Mouse (Mus musculus) heart, adult 9 months (tissue): ENCODE measurements around the gene Shisa5.

Experiments
- DNase-seq, 2 experiments: peaks; one replicate each; pipeline ENCODE4 v3.0.0; 2022; ENCODE audit warnings: low spot score in 2 of 2

Shisa5 gene

DNA sequence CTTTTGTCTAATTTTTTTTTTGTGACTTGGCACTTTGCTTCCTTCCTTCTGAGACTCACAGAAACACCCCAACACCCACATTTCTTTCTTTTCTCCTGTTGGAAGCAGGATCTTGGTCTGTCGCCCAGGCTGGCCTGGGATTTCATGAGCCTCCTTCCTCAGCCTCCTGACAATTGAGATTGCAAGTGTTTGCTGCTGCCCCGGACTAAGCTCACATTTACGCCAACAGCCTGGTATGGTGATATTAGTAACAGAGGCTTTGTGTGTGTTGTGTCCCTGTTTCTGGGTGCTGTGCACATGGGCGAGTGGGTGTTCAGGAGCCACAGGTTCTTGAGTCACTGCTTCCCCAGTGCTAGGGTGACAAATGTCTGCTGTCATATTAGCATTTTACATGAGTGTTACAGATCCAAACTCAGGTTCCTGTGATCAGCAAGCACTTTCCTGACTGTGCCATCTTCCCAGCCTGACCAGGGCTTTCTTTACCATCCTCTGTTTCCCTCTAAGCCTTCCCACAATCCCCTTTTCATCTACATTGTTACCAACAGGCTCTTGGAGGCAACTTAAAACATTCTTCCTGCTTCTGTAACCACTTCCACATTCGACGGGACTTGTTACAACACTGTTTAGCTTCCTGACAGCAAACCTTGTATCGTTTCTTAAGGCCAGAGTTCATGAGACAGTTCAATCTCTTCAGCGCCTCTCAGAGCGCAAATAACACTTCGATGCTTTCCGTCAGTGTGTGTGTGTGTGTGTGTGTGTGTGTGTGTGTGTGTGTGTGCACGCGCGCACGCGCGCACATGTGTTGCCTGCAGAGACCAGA lies 15.3 kb upstream of the Shisa5 start:
- DNase-seq: no peak

DNA sequence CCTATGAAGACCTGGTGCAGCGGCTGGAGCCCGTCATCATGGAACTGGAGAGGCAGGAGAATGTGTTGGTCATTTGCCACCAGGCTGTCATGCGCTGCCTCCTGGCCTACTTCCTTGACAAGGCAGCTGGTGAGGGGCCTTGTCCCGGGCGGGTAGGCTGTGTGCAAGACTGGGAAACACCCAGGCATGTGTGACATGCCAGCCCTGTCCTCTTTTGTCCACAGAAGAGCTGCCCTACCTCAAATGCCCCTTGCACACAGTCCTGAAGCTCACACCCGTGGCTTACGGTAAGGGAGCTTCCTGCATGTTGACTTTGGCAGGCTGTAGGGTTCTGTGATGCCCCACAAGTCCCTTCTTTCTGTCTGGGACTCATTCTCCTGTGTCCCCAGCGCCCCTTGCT lies 10.8 kb upstream of the Shisa5 start:
- peak; percentile 38 to 54 for DNase-seq

DNA sequence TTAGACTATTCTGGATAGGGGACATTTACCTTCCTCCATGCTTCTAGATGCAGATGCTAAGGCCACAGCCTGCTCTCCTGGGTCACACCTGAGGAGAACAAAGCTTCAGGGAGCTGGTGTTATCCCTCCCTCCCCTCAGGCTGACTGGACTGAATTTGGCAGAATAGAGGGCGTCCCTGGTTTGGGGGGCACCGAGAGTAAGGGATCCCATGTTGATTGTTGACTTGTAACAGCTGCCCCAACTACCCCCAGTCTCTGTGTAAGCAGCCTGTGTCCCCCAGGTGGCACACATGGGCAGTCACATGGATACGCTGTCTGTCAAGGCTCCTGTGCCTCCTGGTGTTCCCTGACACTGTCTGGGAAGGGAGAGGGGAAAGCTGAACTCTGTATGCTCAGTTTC lies 9.9 kb upstream of the Shisa5 start:
- no peak for DNase-seq

DNA sequence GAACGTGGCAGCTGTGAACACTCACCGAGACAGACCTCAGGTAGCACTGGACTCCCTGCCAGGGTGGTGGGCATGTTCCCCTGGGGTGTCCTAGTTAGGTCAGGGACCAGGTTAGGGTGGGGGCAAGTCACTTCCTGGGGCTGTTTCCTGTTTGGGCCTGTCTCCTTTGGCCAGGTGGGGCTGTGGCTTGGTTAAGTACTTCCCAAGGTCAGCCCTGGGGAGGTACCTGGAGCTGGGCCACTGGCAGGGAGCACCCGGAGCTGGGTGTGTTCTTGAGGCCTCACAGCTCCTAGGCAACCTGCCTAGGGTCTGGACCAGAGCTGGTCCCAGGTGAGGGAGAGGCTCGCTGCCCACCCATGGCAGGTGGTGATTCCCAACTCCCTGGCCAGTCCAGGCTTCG lies 9.4 kb upstream of the Shisa5 start:
- DNase-seq: no peak

DNA sequence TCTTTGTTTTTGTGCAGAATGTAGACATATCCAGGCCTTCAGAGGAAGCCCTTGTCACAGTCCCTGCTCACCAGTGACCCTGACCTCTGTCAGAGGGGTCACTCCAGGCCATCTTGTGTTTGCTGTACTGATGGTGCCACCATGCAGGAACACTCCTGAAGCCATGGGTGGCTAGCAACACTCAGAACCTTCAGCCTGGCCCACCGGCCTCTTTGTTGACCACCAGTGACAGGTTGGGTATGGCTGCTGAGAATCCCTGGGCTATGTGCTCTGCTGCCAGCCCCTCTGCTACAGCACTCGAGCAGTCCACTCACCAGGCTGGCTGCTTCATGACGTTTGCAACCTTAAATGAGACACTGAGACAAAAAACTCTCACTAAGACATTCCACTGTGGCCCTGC lies 8.1 kb upstream of the Shisa5 start:
- DNase-seq: no peak

DNA sequence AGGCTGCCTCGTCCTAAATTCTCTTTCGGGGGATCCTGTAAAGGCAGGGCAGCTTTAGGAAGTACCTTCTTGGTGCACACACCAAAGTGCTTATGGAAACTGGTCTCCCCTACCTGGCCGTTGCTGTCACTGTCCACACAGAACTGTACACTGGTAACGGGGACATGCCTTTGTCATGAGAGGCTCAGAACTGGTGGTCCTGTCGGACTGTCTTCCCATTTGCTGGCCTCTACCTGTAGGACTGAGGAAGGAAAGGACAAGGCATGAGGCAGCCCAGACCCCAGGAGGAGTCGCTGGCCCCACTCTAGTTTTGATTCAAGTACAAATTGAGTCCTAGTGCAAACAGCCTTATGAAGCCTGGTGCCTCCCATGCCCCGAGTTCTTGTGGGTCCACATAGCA lies 7.4 kb upstream of the Shisa5 start:
- no peak for DNase-seq

DNA sequence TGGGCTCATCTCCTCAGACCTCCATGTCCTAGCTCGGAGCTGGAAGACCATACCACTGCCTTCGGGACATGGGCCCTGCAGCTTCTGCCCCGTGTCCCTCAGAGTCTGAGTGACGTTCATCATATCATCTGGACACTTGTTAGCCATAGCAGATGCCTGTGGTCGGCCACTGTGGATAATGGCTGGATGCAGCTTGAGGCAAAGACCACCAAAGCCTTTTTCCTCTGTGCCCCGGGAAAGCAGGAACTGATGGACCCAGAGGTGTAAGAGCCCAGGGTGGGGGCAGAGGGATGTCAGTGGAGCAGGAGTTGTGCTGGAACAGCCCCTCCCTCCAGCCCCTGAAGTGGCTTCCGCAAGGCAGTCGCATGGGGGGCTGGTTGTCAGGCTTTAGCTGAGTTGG lies 6.7 kb upstream of the Shisa5 start:
- DNase-seq: no peak

DNA sequence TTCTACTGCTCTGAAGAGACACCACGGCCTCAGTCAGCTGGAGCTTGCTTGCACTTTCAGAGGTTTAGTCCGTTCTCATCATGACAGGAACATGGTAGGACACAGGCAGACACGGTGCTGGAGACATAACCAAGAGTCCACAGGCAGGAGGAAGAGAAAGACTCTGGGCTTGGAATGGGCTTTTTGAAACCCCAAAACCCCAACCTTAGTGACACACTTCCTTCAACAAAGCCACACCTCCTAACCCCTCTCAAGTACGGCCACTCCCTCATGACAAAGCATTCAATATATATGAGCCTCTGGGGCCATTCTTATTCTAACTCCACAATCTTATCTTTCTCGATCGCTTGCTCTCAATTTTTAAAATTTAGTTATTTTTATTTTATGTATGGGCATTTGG lies 5.9 kb upstream of the Shisa5 start:
- DNase-seq: no peak

DNA sequence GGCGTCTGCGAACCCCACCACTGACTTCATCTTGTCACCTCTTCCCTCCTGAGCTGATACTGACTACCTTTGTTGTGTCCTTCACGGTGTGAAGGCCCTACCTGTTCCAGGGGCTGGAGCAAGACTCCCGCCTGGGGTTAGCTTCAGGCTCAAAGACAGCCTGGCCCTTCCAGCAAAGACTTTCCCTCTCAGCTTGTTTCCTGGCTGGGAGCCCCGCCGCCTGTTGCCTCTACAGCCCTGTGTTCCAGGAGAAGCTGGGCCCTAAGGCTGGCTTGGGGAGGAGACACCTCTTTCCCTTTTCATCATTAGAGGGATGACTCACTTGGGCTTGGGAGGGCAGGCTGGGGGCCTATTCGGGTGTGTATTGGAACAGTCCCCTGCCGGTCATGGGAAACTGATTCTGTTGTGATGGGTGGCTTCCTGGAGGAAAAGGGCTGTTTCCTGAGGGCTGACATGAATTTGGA lies 568 bp downstream of the Shisa5 start:
- DNase-seq: peak; percentile 82 to 85

DNA sequence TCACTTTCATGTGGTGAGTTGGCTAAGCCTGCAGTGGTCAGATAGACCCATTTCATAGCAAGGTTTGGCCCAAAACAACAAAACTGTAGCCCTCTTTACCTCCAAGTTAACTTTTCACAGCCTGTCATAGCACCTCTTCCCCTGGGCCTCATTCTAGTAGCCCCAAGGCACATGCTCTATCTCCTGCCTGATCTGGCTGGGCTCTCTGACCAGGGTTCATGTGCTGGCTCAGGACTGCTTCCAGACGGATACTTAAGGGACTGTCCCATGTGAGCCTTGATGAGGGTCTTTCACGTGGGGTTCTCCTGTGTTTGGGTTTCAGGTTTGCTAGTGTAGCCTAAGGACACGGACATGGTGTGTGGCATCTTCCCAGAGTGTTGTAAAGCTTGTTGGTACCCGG lies 1.3 kb downstream of the Shisa5 start:
- no peak for DNase-seq

DNA sequence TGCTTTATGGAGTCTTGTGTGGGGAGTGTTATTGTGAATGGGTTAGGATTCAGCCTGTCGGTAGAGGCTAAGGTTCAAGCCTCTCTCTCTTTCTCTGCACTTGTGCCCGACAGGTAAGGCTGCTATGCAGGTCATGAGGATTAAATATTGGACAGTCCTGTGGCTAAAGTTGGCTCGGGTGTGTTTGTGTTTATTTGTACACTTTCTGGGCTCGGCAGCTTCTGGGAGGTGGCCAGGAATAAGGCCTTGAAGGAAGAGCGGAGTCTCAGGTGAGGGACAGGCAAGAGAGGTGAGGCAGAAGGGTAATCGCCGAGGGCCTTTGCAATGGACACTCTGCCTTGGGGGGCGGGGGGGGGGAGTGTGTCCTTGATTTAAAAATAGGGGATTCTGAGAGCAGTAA lies 1.9 kb downstream of the Shisa5 start:
- no peak for DNase-seq

DNA sequence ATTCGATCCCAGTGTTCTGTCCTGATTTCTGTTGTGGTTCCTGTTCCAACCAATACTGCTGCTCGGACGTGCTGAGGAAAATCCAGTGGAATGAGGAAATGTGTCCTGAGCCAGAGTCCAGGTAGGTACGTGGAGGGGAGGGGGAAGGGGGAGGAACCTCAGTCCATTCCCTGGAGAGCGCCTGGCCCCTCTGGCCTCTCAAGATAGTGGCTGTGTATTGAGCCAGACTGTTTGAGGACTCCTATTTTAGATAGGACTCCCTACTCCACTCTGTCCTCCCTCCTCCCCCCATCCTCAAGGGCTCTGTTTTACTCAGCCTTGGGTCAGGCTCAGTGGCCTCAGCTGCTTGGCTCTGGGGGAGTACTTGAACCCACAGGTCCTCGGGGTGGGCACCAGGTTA lies 2.5 kb downstream of the Shisa5 start:
- no peak for DNase-seq

DNA sequence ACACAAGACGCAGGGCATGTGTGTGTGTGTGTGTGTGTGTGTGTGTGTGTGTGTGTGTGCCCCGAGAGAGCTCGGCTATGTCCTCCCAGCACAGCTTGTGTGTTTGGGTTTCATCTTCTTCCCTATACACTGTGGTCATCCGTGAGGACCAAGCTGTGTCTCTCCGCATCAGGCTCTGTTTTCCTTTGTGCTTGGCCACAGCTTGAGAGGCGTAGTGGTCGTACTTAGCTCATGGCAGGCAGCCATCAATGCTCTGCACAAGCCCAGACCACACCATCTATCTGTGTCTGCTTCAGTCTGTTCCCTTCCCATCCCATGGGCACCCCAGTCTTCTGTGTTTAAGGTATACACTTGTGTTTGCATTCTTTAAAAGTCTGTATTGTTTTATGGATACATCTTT lies 3.0 kb downstream of the Shisa5 start:
- DNase-seq: no peak

DNA sequence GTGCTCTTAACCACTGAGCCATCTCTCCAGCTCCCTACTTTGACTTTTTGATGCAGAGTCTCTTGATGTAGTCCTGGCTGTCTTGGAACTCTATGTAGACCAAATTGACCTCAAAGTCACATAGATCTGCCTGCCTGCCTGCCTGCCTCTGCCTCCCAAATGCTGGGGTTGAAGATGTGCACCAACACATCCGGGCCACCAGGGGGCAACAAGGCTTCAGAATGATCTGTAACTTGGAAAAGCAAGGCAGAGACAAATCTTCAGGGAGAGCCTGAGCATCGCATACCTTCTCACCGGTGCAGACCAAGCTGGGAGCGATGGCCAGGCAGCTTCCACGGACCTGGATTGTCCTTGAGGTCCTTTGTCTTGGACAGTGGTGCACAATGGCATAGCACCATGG lies 7.9 kb downstream of the Shisa5 start:
- peak in 1 of 2 experiments; percentile 61 for DNase-seq

DNA sequence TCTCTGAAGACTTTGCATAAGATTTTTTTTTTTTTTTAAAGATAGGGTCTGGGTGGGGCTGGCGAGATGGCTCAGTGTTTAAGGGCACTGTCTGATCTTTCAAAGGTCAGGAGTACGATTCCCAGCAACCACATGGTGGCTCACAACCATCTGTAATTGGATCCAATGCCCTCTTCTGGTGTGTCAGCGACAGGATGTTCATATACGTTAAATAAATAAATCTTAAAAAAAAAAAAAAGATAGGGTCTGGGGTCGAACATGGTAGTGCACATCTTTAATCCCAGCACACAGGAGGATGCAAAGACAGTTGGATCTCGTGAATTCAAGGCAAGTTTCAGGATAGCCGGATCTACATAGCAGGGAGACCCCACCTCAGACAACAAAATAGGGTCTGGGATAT lies 11.0 kb downstream of the Shisa5 start:
- DNase-seq: no peak

DNA sequence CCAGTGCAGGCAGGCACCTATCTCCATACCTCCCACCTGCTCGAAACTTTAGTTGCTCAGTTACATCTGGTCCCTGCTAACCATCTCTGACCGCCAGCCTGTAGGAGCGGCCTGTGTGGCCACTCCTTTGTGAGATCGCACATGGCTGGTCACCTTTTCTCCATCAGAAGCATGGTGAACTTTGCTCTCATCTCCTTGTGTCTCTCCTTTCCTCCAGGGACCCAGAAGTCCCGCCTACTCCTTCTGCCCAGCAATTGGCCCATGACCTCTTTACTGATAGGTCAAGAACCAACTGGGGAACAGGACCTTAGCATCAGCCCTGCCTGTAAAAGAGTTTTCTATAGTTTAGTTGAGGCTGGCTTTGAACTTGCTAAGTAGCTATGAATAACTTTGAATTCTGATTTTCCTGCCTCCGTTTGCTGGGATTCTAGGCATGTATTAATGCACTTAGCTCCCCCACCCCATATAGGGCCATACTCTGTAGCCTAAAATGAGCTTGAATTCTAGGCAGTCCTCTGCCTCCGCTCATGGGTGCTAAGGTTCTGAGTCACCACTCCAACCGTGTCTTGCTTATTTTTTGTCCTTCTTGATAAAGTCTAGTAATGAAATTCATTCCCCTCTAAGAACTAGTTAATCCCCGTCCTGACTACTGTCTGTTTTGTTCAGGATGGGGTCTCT lies 11.8 kb downstream of the Shisa5 start:
- no peak for DNase-seq

DNA sequence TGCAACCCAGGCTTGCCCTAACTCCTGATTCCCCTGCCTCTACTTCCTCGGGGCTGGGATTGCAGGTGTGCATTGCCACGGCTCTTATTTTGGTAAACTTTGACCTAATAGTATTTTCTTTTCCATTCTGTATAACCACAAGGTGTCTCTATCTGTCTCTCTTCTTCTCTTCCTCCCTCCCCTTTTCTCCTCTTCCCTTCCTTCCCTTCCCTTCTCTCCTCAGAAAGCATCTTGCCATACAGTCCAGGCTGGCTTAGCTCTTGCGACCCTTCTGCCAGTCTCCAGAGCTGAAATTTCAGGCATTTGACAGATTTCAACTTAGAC lies 12.3 kb downstream of the Shisa5 start:
- no peak for DNase-seq

DNA sequence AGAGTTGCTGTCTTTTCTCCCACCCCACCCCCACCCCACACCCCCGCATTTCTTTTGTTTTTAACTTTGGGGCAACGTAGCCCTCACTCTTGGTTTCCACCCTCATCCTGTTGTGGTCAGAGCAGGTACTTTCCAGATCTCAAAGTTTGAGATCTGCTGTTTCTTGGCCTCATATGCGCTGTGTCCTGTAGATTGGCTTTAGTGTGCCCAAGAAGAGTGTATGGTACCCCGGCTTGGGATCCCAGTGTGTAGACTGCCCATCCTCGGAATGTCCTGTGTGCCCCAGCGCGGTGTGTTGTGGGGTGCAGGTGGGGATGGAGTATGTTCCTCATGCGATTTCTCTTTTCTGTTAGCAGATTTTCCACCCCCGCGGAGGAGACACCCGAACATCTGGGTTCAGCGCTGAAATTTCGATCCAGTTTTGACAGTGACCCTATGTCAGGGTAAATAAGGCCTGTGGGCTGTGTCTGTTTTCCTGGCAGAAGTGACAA lies 12.7 kb downstream of the Shisa5 start:
- no peak for DNase-seq

DNA sequence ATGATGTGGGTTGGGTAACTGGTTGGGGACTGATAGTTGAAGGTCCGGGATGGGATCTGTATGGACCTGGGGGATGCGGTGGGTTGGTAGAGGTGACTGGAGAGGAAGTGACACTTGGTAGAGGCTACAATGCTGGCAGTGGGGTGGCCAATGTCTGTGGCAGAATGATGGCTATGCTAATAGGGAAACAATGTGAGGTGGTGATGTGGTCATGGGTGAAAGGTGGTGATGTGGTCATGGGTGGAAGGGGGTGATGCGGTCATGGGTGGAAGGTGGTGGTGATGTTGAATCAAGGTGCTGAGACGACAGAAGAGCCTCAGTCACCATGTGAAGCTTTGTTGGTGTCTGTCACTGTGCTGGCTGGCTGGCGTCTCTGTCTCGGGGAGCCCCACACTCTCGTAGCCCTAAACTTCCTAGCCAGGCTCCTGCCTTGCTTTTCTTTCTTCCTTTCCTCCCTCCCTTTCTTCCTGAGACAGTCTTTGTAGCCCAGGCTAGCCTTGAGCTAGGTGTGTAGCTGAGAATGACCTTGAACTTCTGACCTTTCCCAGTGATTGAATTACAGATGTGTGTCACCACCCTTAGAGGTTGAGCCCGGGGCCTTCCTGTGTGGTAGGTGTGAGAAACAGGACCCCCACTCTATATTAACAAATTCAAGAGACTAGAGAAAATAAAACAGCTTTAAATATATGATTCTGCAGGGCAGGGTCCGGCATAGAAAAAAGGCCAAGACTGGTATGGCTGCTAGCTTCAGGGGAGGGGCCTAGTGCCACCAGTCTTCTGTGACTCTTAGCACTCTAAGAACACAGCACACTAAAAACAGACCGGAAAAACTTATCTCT lies 13.5 kb downstream of the Shisa5 start:
- no peak for DNase-seq

DNA sequence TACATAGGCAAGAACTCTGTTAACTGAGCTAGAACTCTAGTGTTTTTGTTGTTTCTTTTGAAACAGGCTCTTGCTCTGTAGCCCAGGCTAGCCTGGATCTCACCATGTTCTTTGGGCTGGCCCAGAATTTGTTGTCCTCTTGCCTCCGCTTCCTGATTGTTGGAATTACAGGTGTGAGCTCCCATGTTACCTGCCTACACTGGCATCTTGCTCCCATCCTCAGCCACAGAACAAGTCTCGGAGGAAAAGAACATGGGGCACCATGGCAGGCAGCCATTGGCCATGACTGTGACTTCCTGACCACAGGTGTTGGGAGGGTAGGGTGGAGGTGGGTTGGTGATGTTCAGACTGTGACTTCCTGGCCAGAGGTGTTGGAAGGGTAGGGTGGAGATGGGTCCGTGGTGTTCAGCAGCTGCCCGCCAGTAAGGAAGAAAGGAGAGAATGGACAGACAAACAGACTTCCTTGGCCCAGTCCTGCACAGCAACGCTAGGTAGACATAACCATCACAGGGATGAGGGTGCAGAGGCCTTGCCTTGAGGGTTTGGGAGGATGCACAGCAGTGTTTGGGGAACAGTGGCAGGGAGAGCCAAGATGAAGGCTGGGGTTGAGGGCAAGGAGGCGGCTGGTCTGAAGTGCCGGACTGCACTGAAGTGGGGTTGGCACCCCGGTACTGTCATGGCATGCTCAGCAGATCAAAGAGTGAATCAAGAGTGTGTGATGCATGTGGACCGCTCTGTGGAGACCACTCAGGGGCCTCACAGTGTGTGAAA lies 14.3 kb downstream of the Shisa5 start:
- DNase-seq: no peak

DNA sequence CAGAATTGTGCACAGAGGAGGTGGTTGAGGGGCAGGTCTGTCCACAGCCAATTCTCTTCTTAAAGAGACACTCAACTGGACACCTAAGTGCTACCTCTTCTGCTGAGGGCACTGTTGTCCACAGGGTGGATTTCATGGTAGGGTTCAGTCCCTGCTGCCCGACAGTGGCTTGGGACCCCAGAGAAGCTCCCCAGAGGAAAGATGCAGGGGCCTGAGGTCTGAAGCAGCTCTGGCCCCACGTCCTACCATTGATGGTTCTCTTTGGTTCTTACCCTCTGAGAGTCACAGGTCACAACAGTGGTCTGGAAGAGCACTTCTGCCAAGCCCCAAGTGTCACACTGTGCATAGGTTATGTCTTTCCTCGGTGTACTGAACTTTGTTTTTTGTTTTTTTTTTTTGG lies 15.0 kb downstream of the Shisa5 start:
- no peak for DNase-seq

DNA sequence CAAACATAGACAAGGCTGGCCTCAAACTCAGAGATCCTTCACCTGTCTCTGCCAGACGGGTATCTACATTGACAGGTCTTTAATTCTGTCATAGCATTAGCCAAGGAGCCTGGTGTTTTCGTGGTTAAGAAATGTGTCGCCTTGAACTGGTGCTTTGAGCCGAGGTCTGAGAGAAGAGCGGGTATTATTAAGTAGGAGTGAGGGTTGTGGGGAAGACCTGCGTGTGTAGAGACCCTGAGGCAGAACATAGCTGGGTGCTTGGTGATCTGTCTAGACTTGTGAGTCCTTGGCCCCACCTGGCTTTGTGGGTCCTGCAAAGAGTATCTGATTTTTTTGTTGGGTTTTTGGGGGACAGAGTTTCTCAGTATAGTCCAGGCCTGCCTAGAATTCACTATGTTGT lies 15.5 kb downstream of the Shisa5 start:
- no peak for DNase-seq
